Mouse (Mus musculus) activated CD4-positive, CD25-positive, alpha-beta regulatory T cell, adult 4 months (primary cell): ENCODE measurements around the gene Gm11634. TPM values are rescaled to one million over a fixed set of nuclear protein-coding genes. Genes with fewer than 3 reads are reported as not detected.
A peak's percentile ranks its signal among the peaks of the same experiment; 100 is the strongest.
"Not testable (repeated sequence)": the region's sequence is repeated elsewhere in the genome, so short reads cannot be mapped to it uniquely, and the experiment has no call there.

Experiments used
- ATAC-seq: one replicate; pipeline ENCODE4 v1.8.0; 2017
- polyA plus RNA-seq, 2 experiments: library from polyadenylated mRNA; unstranded; fragments of 100-300 nt; shearing (Covaris generic); gene quantifications; one replicate each; pipeline ENCODE4 v1.2.1; 2017

Gm11634 gene
- not detected for polyA plus RNA-seq

GRCm38 (mm10) chr11:101599156-101599555, at the start of gene Gm11634:
TSS of gene Gm11634 (minus strand) at chr11:101599256.
- no peak for ATAC-seq

- ATAC-seq, result not testable (repeated sequence)
These were observed 48.0 kb upstream of the Gm11634 start for GRCm38 (mm10) chr11:101647093-101647492.

GRCm38 (mm10) chr11:101646283-101646794, 47.3 kb upstream of the Gm11634 start:
- not testable (repeated sequence) for ATAC-seq

- ATAC-seq, result peak; percentile 56
These were observed 46.6 kb upstream of the Gm11634 start for GRCm38 (mm10) chr11:101645411-101646282.

- not testable (repeated sequence) for ATAC-seq
These were observed 46.0 kb upstream of the Gm11634 start for GRCm38 (mm10) chr11:101645043-101645410.

- no peak for ATAC-seq
These were observed 45.5 kb upstream of the Gm11634 start for GRCm38 (mm10) chr11:101644591-101644990.

GRCm38 (mm10) chr11:101642931-101643330, 43.9 kb upstream of the Gm11634 start:
- no peak for ATAC-seq

- peak; percentile 43 for ATAC-seq
These were observed 42.9 kb upstream of the Gm11634 start for GRCm38 (mm10) chr11:101641710-101642642.

GRCm38 (mm10) chr11:101640857-101641709, 42.0 kb upstream of the Gm11634 start:
- peak; percentile 40 for ATAC-seq

- ATAC-seq, result no peak
These were observed 40.7 kb upstream of the Gm11634 start for GRCm38 (mm10) chr11:101639761-101640160.

- no peak for ATAC-seq
These were observed 36.6 kb upstream of the Gm11634 start for GRCm38 (mm10) chr11:101635660-101636059.

- not testable (repeated sequence) for ATAC-seq
These were observed 29.8 kb upstream of the Gm11634 start for GRCm38 (mm10) chr11:101628733-101629417.

GRCm38 (mm10) chr11:101627857-101628559, 29.0 kb upstream of the Gm11634 start:
- peak; percentile 48 for ATAC-seq

GRCm38 (mm10) chr11:101626995-101627856, 28.2 kb upstream of the Gm11634 start, which contains the start of gene Rdm1:
TSS of gene Rdm1 (plus strand) at chr11:101627195.
- ATAC-seq, result peak; percentile 69

GRCm38 (mm10) chr11:101626649-101626994, 27.6 kb upstream of the Gm11634 start:
- peak; percentile 40 for ATAC-seq

GRCm38 (mm10) chr11:101620022-101620655, 21.1 kb upstream of the Gm11634 start:
- ATAC-seq, result not testable (repeated sequence)

- no peak for ATAC-seq
These were observed 19.5 kb upstream of the Gm11634 start for GRCm38 (mm10) chr11:101618596-101618995.

- ATAC-seq, result no peak
These were observed 18.8 kb upstream of the Gm11634 start for GRCm38 (mm10) chr11:101617849-101618248.
